Comparison of ENCODE assay signal across 27 mouse cellular contexts in genomic region chr7:99887230-99887735, GRCm38 (mm10). TPM values are rescaled to one million over a fixed set of nuclear protein-coding genes. Genes with fewer than 3 reads are reported as not detected.
"Had no signal": no experiment of that assay in that cellular context is flagged by ENCODE, and none has a peak within 500 bp of the region (broad histone marks: within the 10 kb centered on the region; RNA-seq: fewer than 3 reads in every experiment).

No protein-coding gene starts in this region.

- ATAC-seq: inflammation-experienced regulatory T-cells, adult 6 months; intestine, embryonic 15.5 days; intestine, postnatal 0 days; liver, embryonic 12.5 days had no signal

- H3K27me3 ChIP-seq: heart, embryonic 15.5 days; hindbrain, embryonic 13.5 days; hindbrain, embryonic 15.5 days; intestine, embryonic 15.5 days; limb, embryonic 13.5 days; limb, embryonic 15.5 days had no signal

- DNase-seq: gastrocnemius, adult 2 months; gastrocnemius, postnatal 10 days; gastrocnemius, postnatal 25 days; heart, adult 11 months; heart, adult 2 months; heart, postnatal 14 days; heart, postnatal 36 days; kidney, adult 18-20 months; kidney, adult 8-10 months; kidney, postnatal 10 days; kidney, postnatal 25 days; layer of hippocampus, adult 9-11 months; layer of hippocampus, postnatal 36 days; left cerebral cortex, postnatal 4 days had no signal

- H3K9ac ChIP-seq: heart, embryonic 13.5 days; heart, embryonic 15.5 days; hindbrain, embryonic 13.5 days; hindbrain, embryonic 15.5 days; intestine, embryonic 15.5 days; limb, embryonic 13.5 days; limb, embryonic 15.5 days; liver, embryonic 12.5 days; liver, embryonic 14.5 days had no signal

- H3K36me3 ChIP-seq: heart, embryonic 13.5 days; heart, embryonic 15.5 days; hindbrain, embryonic 13.5 days; hindbrain, embryonic 15.5 days; intestine, embryonic 15.5 days; limb, embryonic 13.5 days; limb, embryonic 15.5 days; liver, embryonic 12.5 days had no signal

- H3K4me3 ChIP-seq: gastrocnemius, adult 2 months; heart, adult 2 months; heart, embryonic 13.5 days; heart, embryonic 15.5 days; hindbrain, embryonic 13.5 days; hindbrain, embryonic 15.5 days; intestine, embryonic 15.5 days; limb, embryonic 13.5 days; limb, embryonic 15.5 days; liver, embryonic 12.5 days had no signal

- H3K27ac ChIP-seq: gastrocnemius, adult 2 months; heart, adult 2 months; heart, embryonic 13.5 days; heart, embryonic 15.5 days; hindbrain, embryonic 13.5 days; hindbrain, embryonic 15.5 days; intestine, embryonic 15.5 days; limb, embryonic 13.5 days; limb, embryonic 15.5 days; liver, embryonic 12.5 days; liver, embryonic 14.5 days had no signal

- H3K9me3 ChIP-seq: heart, embryonic 13.5 days; heart, embryonic 15.5 days; hindbrain, embryonic 13.5 days; hindbrain, embryonic 15.5 days; intestine, embryonic 15.5 days; limb, embryonic 13.5 days; limb, embryonic 15.5 days; liver, embryonic 12.5 days had no signal

- H3K4me1 ChIP-seq: intestine, embryonic 15.5 days; liver, embryonic 12.5 days had no signal

RNA-seq across cellular contexts. Expression of gene Xrra1, which starts 28.4 kb away (rescaled TPM):
- total RNA-seq: heart, postnatal 36 days; hematopoietic stem cell, adult 5-6 weeks; liver, adult 2 months had no signal
- polyA plus RNA-seq: inflammation-experienced regulatory T-cells, adult 6 months; liver, adult 2 months; liver, embryonic 12.5 days; liver, embryonic 14.5 days had no signal
